In the genomic region with DNA sequence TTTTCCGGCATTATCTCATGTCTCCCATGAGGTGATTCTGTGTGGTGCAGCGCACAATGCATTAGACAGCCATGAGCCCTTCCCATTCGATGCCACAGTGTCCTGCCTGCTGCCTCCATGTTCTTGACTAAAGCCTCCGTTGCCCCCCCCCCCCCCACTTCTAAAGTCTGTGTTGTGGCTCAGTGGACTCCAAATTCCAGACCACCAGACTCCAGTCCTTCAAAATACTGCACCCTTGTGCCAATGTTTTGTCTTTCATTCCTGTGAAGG, we compare ENCODE assay signal across 8 mouse cellular contexts.
A peak's percentile ranks its signal among the peaks of the same experiment; 100 is the strongest.
DNase-seq lines count a peak whose midpoint lies in the region; ATAC-seq and TF ChIP-seq lines count a peak whose summit lies in the region.

No protein-coding gene starts in this region.

- intact Hi-C loops in left cerebral cortex, postnatal 10 days (cut with DNase I), result loop anchor here (5.0 to 10.0 kb wide), 2 partner anchors 36 to 119 kb away; no protein-coding TSS in a partner anchor

- no peaks in the 10 kb centered on the region for H3K27me3 ChIP-seq in kidney, embryonic 15.5 days
- no peaks in the 10 kb centered on the region for H3K27me3 ChIP-seq in kidney, adult 2 months (replicated peaks; ENCODE audit: control insufficient read depth, insufficient read depth, low read length)
- no peaks in the 10 kb centered on the region for H3K27me3 ChIP-seq in forebrain, embryonic 12.5 days
- H3K27me3 ChIP-seq in limb, embryonic 10.5 days (ENCODE audit: low read depth, poor library complexity, severe bottlenecking), result no peaks in the 10 kb centered on the region

- no peak for TF ChIP-seq POLR2A in kidney, adult 2 months (IDR thresholded peaks at IDR 0.05; ENCODE audit: low read depth, low read length)
- TF ChIP-seq POLR2A in olfactory bulb, adult 2 months (IDR thresholded peaks at IDR 0.05; ENCODE audit: insufficient read depth, low read depth, low read length), result no peak

- H3K9me3 ChIP-seq in kidney, embryonic 15.5 days (replicated peaks), result no peaks in the 10 kb centered on the region
- H3K9me3 ChIP-seq in forebrain, embryonic 12.5 days, result no peaks in the 10 kb centered on the region
- no peaks in the 10 kb centered on the region for H3K9me3 ChIP-seq in limb, embryonic 10.5 days (replicated peaks)

- H3K4me2 ChIP-seq in kidney, embryonic 15.5 days, result peak overlapping the region; percentile 72
- peak overlapping the region; percentile 58 for H3K4me2 ChIP-seq in forebrain, embryonic 12.5 days

- no peak overlapping the region for H3K27ac ChIP-seq in kidney, embryonic 15.5 days
- H3K27ac ChIP-seq in kidney, adult 2 months (ENCODE audit: insufficient read depth, low read depth, low read length), result no peak overlapping the region
- peak overlapping the region; percentile 75 for H3K27ac ChIP-seq in forebrain, embryonic 12.5 days
- no peak overlapping the region for H3K27ac ChIP-seq in limb, embryonic 10.5 days
- 0 out of 2 replicates have a peak overlapping the region, but pooled peaks have one; percentile 26 for H3K27ac ChIP-seq in olfactory bulb, adult 2 months (ENCODE audit: insufficient read depth, low read depth, low read length)

- WGBS in kidney, embryonic 15.5 days, result 54% methylated on average over 4 of the region's 4 CpGs
- WGBS in kidney, adult 2 months, result 43% methylated on average over 4 of the region's 4 CpGs
- 71% methylated on average over 4 of the region's 4 CpGs for WGBS in forebrain, embryonic 12.5 days
- WGBS in limb, embryonic 10.5 days, result 72% methylated on average over 4 of the region's 4 CpGs
- WGBS in olfactory bulb, adult 2 months, result 41% methylated on average over 4 of the region's 4 CpGs

- TF ChIP-seq CTCF in kidney, adult 2 months (conservative IDR thresholded peaks at IDR 0.05; ENCODE audit: insufficient read depth, insufficient read length, low read depth, low read length), result no peak
- TF ChIP-seq CTCF in olfactory bulb, adult 2 months (IDR thresholded peaks at IDR 0.05; ENCODE audit: insufficient read depth, low read depth, low read length), result no peak

- H3K9ac ChIP-seq in kidney, embryonic 15.5 days, result no peak overlapping the region
- H3K9ac ChIP-seq in forebrain, embryonic 12.5 days, result peak overlapping the region; percentile 54; the same call in 1 of the 2 replicates

- DNase-seq in kidney, adult 2 months, result no peak
- no peak for DNase-seq in limb, embryonic 10.5 days (ENCODE audit: low spot score)
- no peak for DNase-seq in left cerebral cortex, postnatal 10 days (ENCODE audit: extremely low spot score in 1 of 2, low spot score in 2 of 2)
- no peak for DNase-seq in embryo, embryonic 11 days
- no peak for DNase-seq in adrenal gland, adult 18-20 months (ENCODE audit: low spot score in 2 of 2)

- no peak for ATAC-seq in kidney, embryonic 15.5 days (replicated peaks; ENCODE audit: low FRiP score)
- peak; percentile 33 for ATAC-seq in forebrain, embryonic 12.5 days (ENCODE audit: low FRiP score)

- H3K36me3 ChIP-seq in kidney, embryonic 15.5 days, result no peaks in the 10 kb centered on the region
- no peaks in the 10 kb centered on the region; the same call in 1 of the 2 replicates for H3K36me3 ChIP-seq in kidney, adult 2 months (ENCODE audit: control insufficient read depth, insufficient read depth, low read length)
- H3K36me3 ChIP-seq in forebrain, embryonic 12.5 days (replicated peaks), result no peaks in the 10 kb centered on the region
- H3K36me3 ChIP-seq in limb, embryonic 10.5 days, result peaks cover 5% of the 10 kb centered on the region; the same call in 1 of the 2 replicates

- peak overlapping the region; percentile 55 for H3K4me3 ChIP-seq in kidney, embryonic 15.5 days (replicated peaks)
- no peak overlapping the region for H3K4me3 ChIP-seq in kidney, adult 2 months (ENCODE audit: insufficient read depth, low read depth, low read length)
- H3K4me3 ChIP-seq in forebrain, embryonic 12.5 days (replicated peaks), result peak overlapping the region; percentile 51
- H3K4me3 ChIP-seq in limb, embryonic 10.5 days, result peak overlapping the region; percentile 61; the same call in 1 of the 2 replicates
- H3K4me3 ChIP-seq in olfactory bulb, adult 2 months (ENCODE audit: insufficient read depth, low read depth, low read length), result peak overlapping the region; percentile 57

- H3K4me1 ChIP-seq in kidney, embryonic 15.5 days, result peaks cover 39% of the 10 kb centered on the region
- H3K4me1 ChIP-seq in kidney, adult 2 months (ENCODE audit: control insufficient read depth, insufficient read depth, low read length), result peaks cover 15% of the 10 kb centered on the region; the same call in 1 of the 2 replicates
- peaks cover 36% of the 10 kb centered on the region for H3K4me1 ChIP-seq in forebrain, embryonic 12.5 days
- peaks cover 44% of the 10 kb centered on the region for H3K4me1 ChIP-seq in limb, embryonic 10.5 days
- H3K4me1 ChIP-seq in olfactory bulb, adult 2 months (ENCODE audit: control insufficient read depth, insufficient read depth, low read length), result peaks cover 5% of the 10 kb centered on the region

Comparison
In these comparisons a context has a peak if more than half of its experiments do, and no peak if none do; other contexts are left out.
1. H3K27ac ChIP-seq: peak in forebrain, embryonic 12.5 days (single experiment) and olfactory bulb, adult 2 months (single experiment); none in kidney, embryonic 15.5 days (single experiment), kidney, adult 2 months (single experiment) and limb, embryonic 10.5 days (single experiment).